22 mouse cellular contexts compared by ENCODE assay signal in genomic region chr10:105899677-105900076, GRCm38 (mm10). TPM values are rescaled to one million over a fixed set of nuclear protein-coding genes. Genes with fewer than 3 reads are reported as not detected.
A peak's percentile ranks its signal among the peaks of the same experiment; 100 is the strongest.
DNase-seq lines count a peak whose midpoint lies in the region; ATAC-seq lines count a peak whose summit lies in the region.
"Had no signal": no experiment of that assay in that cellular context is flagged by ENCODE, and none has a peak within 500 bp of the region (broad histone marks: within the 10 kb centered on the region; RNA-seq: fewer than 3 reads in every experiment).

No protein-coding gene starts in this region.

- H3K4me3 ChIP-seq in forebrain, embryonic 13.5 days: no peak overlapping the region
- no peak overlapping the region for H3K4me3 ChIP-seq in forebrain, embryonic 16.5 days (replicated peaks; ENCODE audit: low read length)
- H3K4me3 ChIP-seq in hindbrain, embryonic 12.5 days: no peak overlapping the region
- no peak overlapping the region for H3K4me3 ChIP-seq in midbrain, embryonic 14.5 days (replicated peaks; ENCODE audit: low read depth, low read length)
- H3K4me3 ChIP-seq: embryonic facial prominence, embryonic 13.5 days; heart, adult 2 months; hindbrain, embryonic 15.5 days; liver, embryonic 13.5 days had no signal

- no peaks in the 10 kb centered on the region for H3K4me1 ChIP-seq in forebrain, embryonic 13.5 days
- H3K4me1 ChIP-seq in forebrain, embryonic 16.5 days (replicated peaks; ENCODE audit: control insufficient read depth, insufficient read depth, low read length): no peaks in the 10 kb centered on the region
- peaks cover 4% of the 10 kb centered on the region; the same call in 1 of the 2 replicates for H3K4me1 ChIP-seq in hindbrain, embryonic 12.5 days
- H3K4me1 ChIP-seq in midbrain, embryonic 14.5 days (ENCODE audit: control insufficient read depth, insufficient read depth, low read length): no peaks in the 10 kb centered on the region
- H3K4me1 ChIP-seq: embryonic facial prominence, embryonic 13.5 days; hindbrain, embryonic 15.5 days; liver, embryonic 13.5 days had no signal

- ATAC-seq in forebrain, embryonic 13.5 days: 0 out of 2 replicates have a peak, but pooled peaks have one; percentile 50
- ATAC-seq in forebrain, embryonic 16.5 days: no peak
- ATAC-seq in hindbrain, embryonic 12.5 days (ENCODE audit: low FRiP score): peak; percentile 79
- peak; percentile 38; the same call in 1 of the 2 replicates for ATAC-seq in midbrain, embryonic 14.5 days (ENCODE audit: low FRiP score, low TSS enrichment)
- ATAC-seq in CD4-positive, CD25-positive, alpha-beta regulatory T cell, adult 4 months: no peak
- ATAC-seq: lung, postnatal 0 days; Patski had no signal

- no peak overlapping the region for H3K9ac ChIP-seq in forebrain, embryonic 13.5 days
- no peak overlapping the region for H3K9ac ChIP-seq in forebrain, embryonic 16.5 days (replicated peaks; ENCODE audit: low read depth, low read length)
- H3K9ac ChIP-seq in hindbrain, embryonic 12.5 days: no peak overlapping the region
- no peak overlapping the region for H3K9ac ChIP-seq in midbrain, embryonic 14.5 days (replicated peaks; ENCODE audit: low read length)
- H3K9ac ChIP-seq: embryonic facial prominence, embryonic 13.5 days; hindbrain, embryonic 15.5 days; liver, embryonic 13.5 days had no signal

- H3K36me3 ChIP-seq in forebrain, embryonic 13.5 days (ENCODE audit: poor library complexity, severe bottlenecking): no peaks in the 10 kb centered on the region
- H3K36me3 ChIP-seq in forebrain, embryonic 16.5 days (ENCODE audit: control insufficient read depth, insufficient read depth): no peaks in the 10 kb centered on the region
- H3K36me3 ChIP-seq in hindbrain, embryonic 12.5 days: no peaks in the 10 kb centered on the region
- H3K36me3 ChIP-seq in midbrain, embryonic 14.5 days (ENCODE audit: control insufficient read depth, insufficient read depth, low read length): no peaks in the 10 kb centered on the region
- H3K36me3 ChIP-seq: embryonic facial prominence, embryonic 13.5 days; hindbrain, embryonic 15.5 days; liver, embryonic 13.5 days had no signal

- no peak overlapping the region for H3K4me2 ChIP-seq in forebrain, embryonic 13.5 days
- H3K4me2 ChIP-seq in forebrain, embryonic 16.5 days (ENCODE audit: low read length): no peak overlapping the region
- H3K4me2 ChIP-seq in hindbrain, embryonic 12.5 days (replicated peaks): no peak overlapping the region
- H3K4me2 ChIP-seq in midbrain, embryonic 14.5 days (ENCODE audit: low read length): no peak overlapping the region
- H3K4me2 ChIP-seq: embryonic facial prominence, embryonic 13.5 days; hindbrain, embryonic 15.5 days; liver, embryonic 13.5 days had no signal

- no peaks in the 10 kb centered on the region for H3K27me3 ChIP-seq in forebrain, embryonic 13.5 days
- H3K27me3 ChIP-seq in forebrain, embryonic 16.5 days (replicated peaks; ENCODE audit: control insufficient read depth, insufficient read depth, low read length): no peaks in the 10 kb centered on the region
- no peaks in the 10 kb centered on the region for H3K27me3 ChIP-seq in hindbrain, embryonic 12.5 days
- H3K27me3 ChIP-seq in midbrain, embryonic 14.5 days (ENCODE audit: control insufficient read depth, insufficient read depth, low read length): no peaks in the 10 kb centered on the region
- H3K27me3 ChIP-seq: embryonic facial prominence, embryonic 13.5 days; hindbrain, embryonic 15.5 days; liver, embryonic 13.5 days; Patski had no signal

- peak; percentile 2 for DNase-seq in brain, adult 2 months (ENCODE audit: low read depth, low spot score)
- peak; percentile 8 for DNase-seq in midbrain, embryonic 14.5 days
- no peak for DNase-seq in kidney, postnatal 36 days
- no peak for DNase-seq in kidney, adult 8-10 months
- DNase-seq: adrenal gland, postnatal 36 days; cerebellum, postnatal 14 days; gastrocnemius, postnatal 14 days; heart, adult 2 months; kidney, adult 11 months; kidney, postnatal 10 days; layer of hippocampus, adult 9-11 months; liver, embryonic 13.5 days; right cerebral cortex, adult 18-20 months; thymus, adult 18-20 months had no signal

- no peaks in the 10 kb centered on the region for H3K9me3 ChIP-seq in forebrain, embryonic 13.5 days (replicated peaks)
- H3K9me3 ChIP-seq in forebrain, embryonic 16.5 days (ENCODE audit: control insufficient read depth, low read length): no peaks in the 10 kb centered on the region
- H3K9me3 ChIP-seq in hindbrain, embryonic 12.5 days (replicated peaks): no peaks in the 10 kb centered on the region
- no peaks in the 10 kb centered on the region for H3K9me3 ChIP-seq in midbrain, embryonic 14.5 days (ENCODE audit: control insufficient read depth, low read length)
- H3K9me3 ChIP-seq: embryonic facial prominence, embryonic 13.5 days; hindbrain, embryonic 15.5 days; liver, embryonic 13.5 days had no signal

- no peak overlapping the region for H3K27ac ChIP-seq in forebrain, embryonic 13.5 days
- no peak overlapping the region for H3K27ac ChIP-seq in forebrain, embryonic 16.5 days (ENCODE audit: low read length)
- no peak overlapping the region for H3K27ac ChIP-seq in hindbrain, embryonic 12.5 days
- H3K27ac ChIP-seq in midbrain, embryonic 14.5 days (replicated peaks; ENCODE audit: low read depth, low read length): no peak overlapping the region
- H3K27ac ChIP-seq: embryonic facial prominence, embryonic 13.5 days; heart, adult 2 months; hindbrain, embryonic 15.5 days; liver, embryonic 13.5 days had no signal

- WGBS in forebrain, embryonic 13.5 days: 29% methylated on average over 1 of the region's 1 CpGs
- WGBS in forebrain, embryonic 16.5 days: 27% methylated on average over 1 of the region's 1 CpGs
- WGBS in hindbrain, embryonic 12.5 days: 6% methylated on average over 1 of the region's 1 CpGs
- 13% methylated on average over 1 of the region's 1 CpGs for WGBS in midbrain, embryonic 14.5 days

RNA-seq across cellular contexts. Expression of gene Mettl25, which starts 58.5 kb away (rescaled TPM):
- polyA plus RNA-seq in forebrain, embryonic 13.5 days (2015; fragmentation: Nextera tagmentation; extraction: Ambion mirVana): 12.4 and 12.8 TPM in 2 replicates
- polyA plus RNA-seq in forebrain, embryonic 16.5 days (2015; fragmentation: Nextera tagmentation; extraction: Ambion mirVana): 13.4 and 13.7 TPM in 2 replicates
- 12.6 and 14.0 TPM in 2 replicates for polyA plus RNA-seq in hindbrain, embryonic 12.5 days (2016; fragmentation: Nextera tagmentation; extraction: Ambion mirVana)
- 15.3 and 18.9 TPM in 2 replicates for polyA plus RNA-seq in midbrain, embryonic 14.5 days (2014; fragmentation: Nextera tagmentation; extraction: Ambion mirVana)
- polyA plus RNA-seq in CD4-positive, CD25-positive, alpha-beta regulatory T cell, adult 4 months (2017; shearing (Covaris generic)): 1 to 10 TPM; 4.1 to 4.9 TPM

RNA-seq across cellular contexts. Expression of gene Ccdc59, which starts 58.8 kb away (rescaled TPM):
- 53.4 and 60.1 TPM in 2 replicates for polyA plus RNA-seq in forebrain, embryonic 13.5 days (2015; fragmentation: Nextera tagmentation; extraction: Ambion mirVana)
- 48.5 and 51.6 TPM in 2 replicates for polyA plus RNA-seq in forebrain, embryonic 16.5 days (2015; fragmentation: Nextera tagmentation; extraction: Ambion mirVana)
- polyA plus RNA-seq in hindbrain, embryonic 12.5 days (2016; fragmentation: Nextera tagmentation; extraction: Ambion mirVana): 54.0 and 55.5 TPM in 2 replicates
- 43.9 and 50.0 TPM in 2 replicates for polyA plus RNA-seq in midbrain, embryonic 14.5 days (2014; fragmentation: Nextera tagmentation; extraction: Ambion mirVana)
- 10 to 100 TPM; 62.9 to 67.6 TPM for polyA plus RNA-seq in CD4-positive, CD25-positive, alpha-beta regulatory T cell, adult 4 months (2017; shearing (Covaris generic))

Comparison
In these comparisons a context has a peak if more than half of its experiments do, and no peak if none do; other contexts are left out.
1. ATAC-seq: peak in forebrain, embryonic 13.5 days (single experiment), hindbrain, embryonic 12.5 days (single experiment) and midbrain, embryonic 14.5 days (single experiment); none in forebrain, embryonic 16.5 days (single experiment) and CD4-positive, CD25-positive, alpha-beta regulatory T cell, adult 4 months (single experiment).
2. DNase-seq: peak in brain, adult 2 months (single experiment) and midbrain, embryonic 14.5 days (single experiment); none in kidney, postnatal 36 days (0 of 2) and kidney, adult 8-10 months (0 of 2).